Mouse (Mus musculus) forebrain, embryonic 15.5 days (tissue): ENCODE measurements around the gene Mad2l2. TPM values are rescaled to one million over a fixed set of nuclear protein-coding genes. Genes with fewer than 3 reads are reported as not detected.

Source experiments
- ATAC-seq: fragments of 200-750 bp; cut with Nextera tagmentation; replicated peaks from 2 replicates; pipeline ENCODE4 v1.8.0; 2017; ENCODE audit warnings: mild to moderate bottlenecking, moderate TSS enrichment, moderate library complexity
- H3K27ac ChIP-seq: fragments of 300-500 bp; sonication (generic); replicated peaks from 2 replicates; pipeline ENCODE4 v1.5.1; 2015; ENCODE audit warnings: mild to moderate bottlenecking, inconsistent platforms
- H3K27me3 ChIP-seq: fragments of 300-500 bp; sonication (generic); 2 replicates; pipeline ENCODE4 v1.6.1; 2015; ENCODE audit warnings: inconsistent platforms
- H3K36me3 ChIP-seq: fragments of 300-500 bp; sonication (generic); 2 replicates; pipeline ENCODE4 v1.6.1; 2015; ENCODE audit warnings: mild to moderate bottlenecking, inconsistent platforms
- H3K4me1 ChIP-seq: fragments of 300-500 bp; sonication (generic); 2 replicates; pipeline ENCODE4 v1.6.1; 2015; ENCODE audit warnings: inconsistent platforms
- H3K4me2 ChIP-seq: fragments of 300-500 bp; sonication (generic); replicated peaks from 2 replicates; pipeline ENCODE4 v1.6.1; 2015; ENCODE audit warnings: mild to moderate bottlenecking, inconsistent platforms
- H3K4me3 ChIP-seq: fragments of 300-500 bp; sonication (generic); 2 replicates; pipeline ENCODE4 v1.5.1; 2015; ENCODE audit warnings: mild to moderate bottlenecking, inconsistent platforms
- H3K9ac ChIP-seq: fragments of 300-500 bp; sonication (generic); replicated peaks from 2 replicates; pipeline ENCODE4 v1.6.1; 2015; ENCODE audit warnings: mild to moderate bottlenecking, inconsistent platforms
- H3K9me3 ChIP-seq: fragments of 300-500 bp; sonication (generic); 2 replicates; pipeline ENCODE4 v1.6.1; 2016; ENCODE audit warnings: inconsistent platforms
- WGBS: fragments of 180-500 bp; shearing (Covaris S2); methylation state at CpG from one replicate; pipeline ENCODE4 v1.1.7; 2015; ENCODE audit warnings: mixed read lengths; 5-methylcytosine and 5-hydroxymethylcytosine counted together
- polyA plus RNA-seq: library from polyadenylated mRNA; unstranded; fragments of >200 nt; fragmentation: Nextera tagmentation; extraction: Ambion mirVana; gene quantifications from 2 replicates; pipeline ENCODE4 v1.2.1, GENCODE M21; 2015

Mad2l2 gene
- polyA plus RNA-seq, 1 experiment from 2014 or later, result 123 TPM

DNA sequence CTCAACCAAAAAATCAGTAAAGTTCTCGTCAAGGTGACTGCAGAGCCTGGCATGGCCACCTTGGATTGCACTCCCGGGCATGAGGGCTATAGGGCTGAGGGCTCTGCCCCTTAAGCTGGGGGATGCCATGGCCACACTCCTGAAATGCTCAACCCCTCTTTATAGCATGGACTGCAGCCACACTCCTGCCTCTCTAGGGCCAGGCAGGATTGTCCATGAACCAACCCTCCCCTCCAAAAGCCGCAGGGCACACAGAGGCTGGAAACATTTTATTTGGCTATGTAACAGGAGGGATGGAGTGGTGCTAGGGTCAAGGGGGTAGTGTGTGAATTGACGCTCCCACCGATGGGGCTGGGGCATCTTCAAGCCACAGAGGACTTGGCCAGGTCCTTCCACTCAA is 22.4 kb downstream of the Mad2l2 start:
- H3K4me3 ChIP-seq, result no peak overlapping the region
- H3K36me3 ChIP-seq, result peaks cover 40% of the 10 kb centered on the region
- H3K27me3 ChIP-seq, result no peaks in the 10 kb centered on the region
- H3K9ac ChIP-seq, result no peak overlapping the region
- no peaks in the 10 kb centered on the region for H3K9me3 ChIP-seq
- WGBS, result 81% methylated on average over 5 of the region's 5 CpGs
- H3K4me2 ChIP-seq, result no peak overlapping the region
- ATAC-seq, result no peak
- peak overlapping the region; percentile 92 for H3K27ac ChIP-seq
- peaks cover 15% of the 10 kb centered on the region for H3K4me1 ChIP-seq

DNA sequence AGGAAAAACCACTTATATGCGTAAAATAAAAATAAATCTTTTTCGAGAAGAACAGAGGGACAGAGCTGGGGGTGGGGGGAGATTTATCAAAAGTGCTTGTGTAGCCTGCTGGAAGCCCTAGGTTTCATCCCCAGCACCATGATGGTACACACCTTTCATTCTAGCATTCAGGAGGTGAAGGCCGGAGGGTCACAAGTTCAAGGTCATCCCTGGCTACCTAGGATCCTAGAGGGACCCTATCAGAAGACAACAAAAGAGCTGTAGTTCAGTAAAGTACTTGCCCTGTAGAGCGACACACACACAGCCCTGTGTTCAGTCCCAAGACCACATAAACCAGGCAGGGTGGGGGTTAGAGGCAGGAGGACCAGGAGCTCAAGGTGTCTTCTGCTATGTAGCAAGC is 23.8 kb downstream of the Mad2l2 start:
- Histone ChIP-seq H3K4me2 (no peak overlapping the region), H3K27ac (no peak overlapping the region), H3K4me3 (no peak overlapping the region), H3K4me1 (peaks cover 28% of the 10 kb centered on the region), H3K9me3 (no peaks in the 10 kb centered on the region), H3K27me3 (no peaks in the 10 kb centered on the region), H3K9ac (no peak overlapping the region), H3K36me3 (peaks cover 37% of the 10 kb centered on the region)
- 94% methylated on average over 4 of the region's 4 CpGs for WGBS
- no peak for ATAC-seq

DNA sequence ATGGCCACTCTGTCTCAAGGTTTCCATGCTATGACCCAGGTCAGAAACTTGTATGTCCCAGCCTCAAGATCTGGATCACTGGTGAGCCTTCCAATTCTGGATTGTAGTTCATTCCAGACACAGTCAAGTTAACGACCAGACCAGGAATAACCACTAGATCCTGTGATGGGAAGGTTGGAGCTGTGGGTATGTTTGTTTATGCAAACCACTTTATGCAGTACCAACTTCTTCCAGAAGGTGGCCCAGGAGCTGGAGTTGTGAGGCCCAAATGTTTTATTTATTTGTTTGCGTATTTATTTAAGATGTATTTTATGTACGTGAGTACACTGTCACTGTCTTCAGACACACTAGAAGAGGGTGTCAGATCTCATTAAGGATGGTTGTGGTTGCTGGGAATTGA is 24.8 kb downstream of the Mad2l2 start:
- no peak overlapping the region for H3K4me2 ChIP-seq
- no peaks in the 10 kb centered on the region for H3K27me3 ChIP-seq
- H3K27ac ChIP-seq, result no peak overlapping the region; the same call in 1 of the 2 replicates
- WGBS, result 49% methylated on average over 3 of the region's 3 CpGs
- H3K9ac ChIP-seq, result no peak overlapping the region
- H3K4me1 ChIP-seq, result peaks cover 29% of the 10 kb centered on the region
- H3K4me3 ChIP-seq, result no peak overlapping the region
- ATAC-seq, result no peak
- peaks cover 37% of the 10 kb centered on the region for H3K36me3 ChIP-seq
- no peaks in the 10 kb centered on the region for H3K9me3 ChIP-seq

DNA sequence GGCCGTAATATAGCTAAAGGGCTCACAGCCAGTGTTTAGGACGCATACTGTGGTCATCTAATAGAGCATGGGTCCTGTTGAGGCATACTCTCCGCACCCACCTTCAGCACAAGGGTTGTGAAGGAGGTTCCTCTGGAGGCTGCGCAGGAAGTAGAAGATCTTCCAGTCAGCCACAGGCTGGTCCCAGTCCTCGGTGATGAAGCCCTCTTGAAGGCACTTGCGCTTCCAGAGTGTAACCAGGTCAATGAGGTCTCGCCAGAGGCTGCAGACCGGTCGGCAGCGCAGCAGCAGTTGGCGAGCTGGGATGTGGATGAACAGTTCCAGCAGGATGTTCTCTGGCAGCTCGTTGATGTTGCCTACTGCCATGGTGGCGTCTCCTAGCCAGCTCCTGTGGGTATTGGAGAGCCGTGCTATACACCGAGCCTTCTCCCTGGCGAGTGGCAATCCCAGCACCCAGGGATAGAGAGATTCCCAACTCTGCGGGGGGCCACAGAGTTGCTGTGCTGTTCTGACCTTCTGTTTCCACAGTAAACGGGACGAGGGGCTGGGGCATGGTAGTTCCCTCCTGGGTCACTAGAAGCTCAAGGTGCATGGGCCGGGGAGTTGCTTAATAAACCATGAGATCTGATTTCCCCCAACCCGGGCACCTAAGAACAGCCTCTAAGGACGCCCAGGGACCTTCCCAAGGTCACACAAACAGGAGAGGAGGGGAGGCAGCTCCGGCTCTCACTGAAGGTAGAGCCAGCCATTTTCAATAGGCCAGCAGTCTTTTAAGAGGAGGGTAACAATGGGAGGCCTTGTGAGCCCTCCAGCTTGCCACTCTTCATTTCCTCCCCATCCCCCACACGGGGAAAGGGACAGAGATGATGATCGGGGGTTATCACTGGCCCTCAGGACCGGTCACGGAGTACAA is 28.5 kb downstream of the Mad2l2 start:
- H3K9me3 ChIP-seq, result no peaks in the 10 kb centered on the region
- WGBS, result 22% methylated on average over 27 of the region's 27 CpGs
- H3K27me3 ChIP-seq, result peaks cover 26% of the 10 kb centered on the region
- H3K4me2 ChIP-seq, result peak overlapping the region; percentile 95
- H3K9ac ChIP-seq, result peak overlapping the region; percentile 92
- peaks cover 28% of the 10 kb centered on the region for H3K36me3 ChIP-seq
- peak overlapping the region; percentile 88 for H3K4me3 ChIP-seq
- peak overlapping the region; percentile 85 for H3K27ac ChIP-seq
- H3K4me1 ChIP-seq, result peaks cover 32% of the 10 kb centered on the region
- 0 out of 2 replicates have a peak, but pooled peaks have one; percentile 2 for ATAC-seq

DNA sequence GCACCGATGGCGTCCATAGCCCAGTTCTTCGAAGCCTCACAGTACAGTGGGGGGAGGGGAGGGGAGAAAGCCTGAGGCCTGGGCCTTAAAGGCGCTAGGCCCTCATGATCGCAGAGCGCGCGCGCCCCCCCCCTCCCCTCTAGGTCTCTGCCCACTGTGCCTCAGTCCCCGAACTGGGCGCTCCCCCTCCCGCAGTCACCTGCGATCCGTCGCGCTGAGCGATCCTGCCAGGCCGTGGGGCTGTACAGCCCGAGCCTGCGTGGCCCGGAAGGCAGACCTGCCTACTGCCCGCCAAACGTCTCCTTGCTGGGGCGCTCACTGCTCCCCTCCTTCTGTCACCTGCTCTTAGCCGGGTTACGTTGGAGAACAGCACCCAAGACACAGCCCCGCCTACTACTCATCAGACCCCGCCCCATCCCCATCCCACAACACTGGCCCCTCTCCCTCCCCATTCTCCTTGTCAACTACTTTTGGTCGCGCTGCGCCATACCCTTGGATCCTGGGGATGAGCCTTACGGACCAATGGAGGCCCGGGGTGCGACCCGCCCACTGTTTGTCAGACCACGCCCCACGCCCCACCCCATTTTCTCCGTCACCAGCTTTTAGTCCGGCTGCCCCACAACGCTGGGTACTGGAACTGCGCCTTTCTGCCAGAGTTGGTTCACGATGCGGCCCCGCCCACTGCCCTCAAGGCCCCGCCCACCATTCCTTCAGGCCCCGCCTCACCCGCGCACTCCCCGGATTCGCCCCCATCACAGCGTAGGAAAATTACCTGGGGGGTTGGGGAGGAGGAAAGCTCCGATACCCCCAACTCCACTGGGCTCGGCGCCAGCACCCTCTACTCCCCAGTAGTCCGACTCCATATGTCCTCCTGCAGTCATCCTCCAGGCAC is 29.6 kb downstream of the Mad2l2 start:
- WGBS, result 1% methylated on average over 50 of the region's 55 CpGs
- Histone ChIP-seq H3K9ac (peak overlapping the region; percentile 92), H3K36me3 (peaks cover 18% of the 10 kb centered on the region), H3K4me3 (peak overlapping the region; percentile 88), H3K27ac (peak overlapping the region; percentile 85), H3K27me3 (peaks cover 37% of the 10 kb centered on the region), H3K9me3 (no peaks in the 10 kb centered on the region), H3K4me1 (peaks cover 43% of the 10 kb centered on the region), H3K4me2 (peak overlapping the region; percentile 95)
- peak; percentile 87 for ATAC-seq

DNA sequence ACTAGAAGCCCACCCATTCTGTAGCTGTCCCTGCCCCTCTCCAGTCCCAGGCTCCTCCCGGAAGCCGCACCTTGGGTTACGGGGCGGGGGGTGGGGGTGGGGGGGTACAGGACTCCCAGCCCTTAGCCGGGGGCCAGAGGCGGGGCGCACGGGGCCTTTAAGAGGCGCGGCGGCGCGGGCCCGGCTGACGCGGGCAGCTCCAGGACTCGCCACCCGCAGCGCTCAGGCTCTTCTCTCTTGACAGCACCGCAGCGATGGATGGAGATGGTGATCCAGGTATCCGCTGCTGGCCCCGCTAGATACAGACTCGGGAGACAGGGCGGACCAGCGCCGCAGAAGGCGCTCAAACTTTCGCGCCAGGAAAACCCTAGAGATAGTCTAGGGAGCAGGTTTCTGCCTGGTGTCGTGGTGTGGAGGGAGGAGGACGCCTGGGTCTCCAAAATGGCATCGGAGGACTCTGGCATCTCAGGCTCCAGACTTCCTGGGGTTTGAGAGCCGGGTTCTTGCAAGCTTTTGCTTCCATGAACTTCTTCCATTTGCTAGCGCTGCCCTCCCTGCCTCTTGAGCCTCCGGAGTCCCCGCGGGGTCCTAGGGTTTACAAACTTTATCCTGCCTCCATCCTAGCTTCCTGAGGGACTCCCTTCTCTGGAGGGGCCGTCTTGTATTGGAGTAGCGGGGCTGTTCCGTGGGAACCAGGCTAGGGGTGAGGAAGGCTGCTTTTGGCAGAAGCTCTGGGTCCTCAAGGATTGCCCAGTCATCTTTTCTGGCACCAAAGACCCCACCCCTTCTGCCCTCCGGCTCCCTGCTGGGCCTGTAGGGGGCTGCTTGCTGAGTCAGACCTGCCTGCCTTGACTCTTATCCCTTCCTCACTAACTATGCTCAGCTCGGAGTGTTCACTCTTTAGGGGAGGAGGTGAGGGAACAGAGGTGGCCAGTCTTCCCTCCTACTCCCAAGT is 30.5 kb downstream of the Mad2l2 start, which contains the start of the genes Fbxo44 and Fbxo2:
Gene Fbxo44, minus strand, starts transcription at position 47 of the 955 bp plus-strand sequence.
Gene Fbxo2, plus strand, starts transcription at position 186 of the 955 bp plus-strand sequence.
- H3K27ac ChIP-seq, result peak within 1 kb of the TSS; percentile 85
- peak; percentile 77 for ATAC-seq
- H3K9ac ChIP-seq, result peak within 1 kb of the TSS; percentile 92
- H3K27me3 ChIP-seq, result peaks cover 46% of the 10 kb centered on the region
- no peaks in the 10 kb centered on the region for H3K9me3 ChIP-seq
- WGBS, result under 1% methylated on average over 43 of the region's 43 CpGs
- H3K4me3 ChIP-seq, result peak within 1 kb of the TSS; percentile 88
- peaks cover 13% of the 10 kb centered on the region for H3K36me3 ChIP-seq
- H3K4me2 ChIP-seq, result peak within 1 kb of the TSS; percentile 95
- peaks cover 51% of the 10 kb centered on the region for H3K4me1 ChIP-seq

DNA sequence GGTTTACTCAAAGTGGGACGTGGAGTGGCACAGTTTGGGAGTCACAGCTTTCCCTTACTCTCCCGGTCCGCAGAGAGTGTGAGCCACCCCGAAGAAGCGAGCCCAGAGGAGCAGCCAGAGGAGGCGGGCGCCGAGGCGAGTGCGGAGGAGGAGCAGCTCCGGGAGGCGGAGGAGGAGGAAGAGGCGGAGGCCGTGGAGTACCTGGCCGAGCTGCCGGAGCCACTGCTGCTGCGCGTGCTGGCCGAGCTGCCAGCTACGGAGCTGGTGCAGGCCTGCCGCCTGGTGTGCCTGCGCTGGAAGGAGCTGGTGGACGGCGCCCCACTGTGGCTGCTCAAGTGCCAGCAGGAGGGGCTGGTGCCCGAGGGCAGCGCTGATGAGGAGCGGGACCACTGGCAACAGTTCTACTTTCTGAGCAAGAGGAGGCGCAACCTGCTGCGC is 33.8 kb downstream of the Mad2l2 start:
- no peak for ATAC-seq
- Histone ChIP-seq H3K4me3 (peak overlapping the region; percentile 32), H3K27me3 (peaks cover 55% of the 10 kb centered on the region), H3K9ac (peak overlapping the region; percentile 17), H3K4me2 (peak overlapping the region; percentile 57), H3K4me1 (peaks cover 43% of the 10 kb centered on the region), H3K36me3 (no peaks in the 10 kb centered on the region), H3K9me3 (no peaks in the 10 kb centered on the region), H3K27ac (no peak overlapping the region)
- 0% methylated on average over 28 of the region's 29 CpGs for WGBS

DNA sequence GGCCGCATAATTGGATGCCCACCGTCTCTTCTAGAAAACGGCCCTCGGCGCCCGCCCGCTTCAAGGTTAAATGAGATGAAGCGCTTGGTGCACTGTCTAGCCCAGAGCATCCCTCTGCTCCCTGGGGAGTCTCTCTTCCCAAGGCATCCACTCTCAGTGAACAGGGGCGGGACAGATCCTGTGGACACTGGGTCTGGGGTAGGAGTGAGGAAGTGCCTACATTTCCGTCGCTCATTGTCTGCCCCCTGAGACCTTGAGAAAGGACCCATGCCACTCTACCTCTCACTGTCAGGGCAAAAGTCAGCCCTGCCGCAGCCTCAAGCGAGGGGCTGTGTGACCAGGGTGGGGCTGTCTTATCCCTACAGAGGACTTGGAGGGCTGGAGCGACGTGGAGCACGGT is 34.3 kb downstream of the Mad2l2 start:
- no peak for ATAC-seq
- WGBS, result 2% methylated on average over 16 of the region's 16 CpGs
- Histone ChIP-seq H3K4me3 (peak overlapping the region; percentile 32), H3K27me3 (peaks cover 58% of the 10 kb centered on the region), H3K9ac (peak overlapping the region; percentile 7), H3K27ac (no peak overlapping the region), H3K9me3 (no peaks in the 10 kb centered on the region), H3K36me3 (no peaks in the 10 kb centered on the region), H3K4me1 (peaks cover 43% of the 10 kb centered on the region), H3K4me2 (peak overlapping the region; percentile 57)

DNA sequence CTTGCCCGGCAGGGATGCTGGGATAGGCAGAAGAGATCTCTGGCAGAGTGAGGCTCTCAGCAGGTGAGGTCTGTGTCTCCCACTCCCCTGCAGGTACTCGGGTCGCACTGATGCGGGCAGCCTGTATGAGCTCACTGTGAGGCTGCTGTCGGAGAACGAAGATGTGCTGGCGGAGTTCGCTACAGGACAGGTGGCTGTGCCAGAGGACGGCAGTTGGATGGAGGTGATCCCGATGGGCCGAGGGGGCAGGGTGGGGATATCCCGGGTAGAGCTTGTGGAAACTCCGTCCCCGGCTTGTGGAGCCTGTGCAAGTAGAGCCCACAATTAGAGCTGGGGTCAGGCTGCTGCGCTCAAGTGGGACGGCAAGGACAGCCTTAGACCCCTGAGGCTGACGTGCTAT is 35.4 kb downstream of the Mad2l2 start:
- Histone ChIP-seq H3K9me3 (no peaks in the 10 kb centered on the region), H3K27ac (no peak overlapping the region), H3K36me3 (no peaks in the 10 kb centered on the region), H3K27me3 (peaks cover 67% of the 10 kb centered on the region), H3K4me2 (no peak overlapping the region), H3K9ac (no peak overlapping the region), H3K4me1 (peaks cover 37% of the 10 kb centered on the region), H3K4me3 (peak overlapping the region; percentile 5; the same call in 1 of the 2 replicates)
- 5% methylated on average over 17 of the region's 17 CpGs for WGBS
- no peak for ATAC-seq

DNA sequence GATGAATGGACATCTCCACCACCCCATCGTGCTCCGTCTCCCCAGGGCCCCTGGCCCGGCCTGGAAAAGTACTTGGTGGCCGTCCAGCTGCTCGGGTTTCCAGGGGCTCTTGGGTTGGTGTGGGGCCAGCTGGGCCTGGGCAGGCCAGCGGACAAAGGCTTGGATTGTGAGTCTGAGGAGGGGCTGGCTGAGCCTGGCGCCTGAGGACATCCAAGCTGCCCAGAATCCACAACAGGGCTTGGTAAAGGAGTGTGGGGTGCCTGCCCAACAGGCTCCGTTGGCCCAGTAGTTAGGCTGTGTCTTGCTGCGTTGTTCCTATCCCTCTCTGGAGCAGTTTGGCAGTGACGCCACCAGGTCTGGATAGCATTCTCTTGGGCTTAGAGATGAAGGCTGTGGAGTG is 36.2 kb downstream of the Mad2l2 start:
- peak overlapping the region; percentile 54 for H3K27ac ChIP-seq
- ATAC-seq, result peak; percentile 75
- no peaks in the 10 kb centered on the region for H3K9me3 ChIP-seq
- peak overlapping the region; percentile 17 for H3K4me3 ChIP-seq
- H3K27me3 ChIP-seq, result peaks cover 60% of the 10 kb centered on the region
- H3K9ac ChIP-seq, result no peak overlapping the region
- WGBS, result 3% methylated on average over 10 of the region's 10 CpGs
- H3K36me3 ChIP-seq, result no peaks in the 10 kb centered on the region
- peaks cover 32% of the 10 kb centered on the region for H3K4me1 ChIP-seq
- H3K4me2 ChIP-seq, result peak overlapping the region; percentile 33

DNA sequence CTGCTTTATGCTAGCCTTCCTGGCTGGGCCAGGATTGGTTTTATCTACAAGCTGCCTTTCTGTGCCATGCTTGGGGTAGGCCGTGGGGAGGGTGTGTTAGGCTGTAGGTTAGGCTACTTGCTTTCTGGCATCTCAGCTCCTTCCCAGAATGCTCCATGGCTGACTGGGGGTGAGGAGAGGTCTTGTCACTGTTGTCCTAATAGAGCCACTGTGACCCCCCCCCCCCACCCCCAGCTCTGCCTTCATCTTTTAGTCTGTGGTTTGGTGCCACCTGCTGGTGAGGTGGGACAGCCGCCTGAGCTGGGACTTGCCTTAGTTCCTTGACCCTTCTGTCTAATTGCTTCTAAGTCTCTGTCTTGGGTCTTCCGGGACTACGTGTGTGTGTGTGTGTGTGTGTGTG is 36.8 kb downstream of the Mad2l2 start:
- Histone ChIP-seq H3K9me3 (no peaks in the 10 kb centered on the region), H3K4me2 (peak overlapping the region; percentile 33), H3K4me1 (peaks cover 32% of the 10 kb centered on the region), H3K27me3 (peaks cover 55% of the 10 kb centered on the region), H3K36me3 (no peaks in the 10 kb centered on the region), H3K27ac (peak overlapping the region; percentile 54), H3K9ac (no peak overlapping the region), H3K4me3 (peak overlapping the region; percentile 17)
- peak; percentile 19; the same call in 1 of the 2 replicates for ATAC-seq
- 10% methylated on average over 4 of the region's 4 CpGs for WGBS
